Mouse (Mus musculus) CH12.LX (cell line): ENCODE results near the gene Tanc1.

Experiments used
- BHLHE40 ChIP-seq: IDR thresholded peaks from 2 replicates; pipeline ENCODE4 v1.6.1; 2011; ENCODE audit warnings: mild to moderate bottlenecking, low read depth, low read length, improper control_type of control experiment
- CTCF ChIP-seq, 2 experiments: IDR thresholded peaks in 1 of 2; conservative IDR thresholded peaks in 1 of 2; 2 replicates each; pipeline ENCODE4 v1.5.1; 2011 to 2012; ENCODE audit warnings: low read depth in 2 of 2, low read length in 2 of 2, improper control_type of control experiment in 1 of 2, inconsistent platforms in 1 of 2, mild to moderate bottlenecking in 1 of 2, moderate library complexity in 1 of 2
- EP300 ChIP-seq: IDR thresholded peaks from 2 replicates; pipeline ENCODE4 v1.6.1; 2011; ENCODE audit warnings: low read length, improper control_type of control experiment
- KAT2A ChIP-seq: IDR thresholded peaks from 2 replicates; pipeline ENCODE4 v1.6.1; 2012; ENCODE audit warnings: low read length, improper control_type of control experiment, inconsistent platforms; ENCODE audit not compliant: insufficient replicate concordance
- MAX ChIP-seq: IDR thresholded peaks from 2 replicates; pipeline ENCODE4 v1.6.1; 2011; ENCODE audit warnings: low read length, improper control_type of control experiment
- MXI1 ChIP-seq: IDR thresholded peaks from 2 replicates; pipeline ENCODE4 v1.6.1; 2011; ENCODE audit warnings: mild to moderate bottlenecking, low read depth, low read length, improper control_type of control experiment
- NELFE ChIP-seq: IDR thresholded peaks from 2 replicates; pipeline ENCODE4 v1.6.1; 2011; ENCODE audit warnings: low read depth, low read length, improper control_type of control experiment
- POLR2A ChIP-seq: IDR thresholded peaks from 2 replicates; pipeline ENCODE4 v1.6.1; 2011; ENCODE audit warnings: low read depth, mild to moderate bottlenecking, improper control_type of control experiment, low read length
- RAD21 ChIP-seq: IDR thresholded peaks from 2 replicates; pipeline ENCODE4 v1.6.1; 2011; ENCODE audit warnings: low read depth, mild to moderate bottlenecking, low read length, improper control_type of control experiment, moderate library complexity
- RCOR1 ChIP-seq: conservative IDR thresholded peaks from 2 replicates; pipeline ENCODE4 v1.6.1; 2012; ENCODE audit warnings: low read depth, mild to moderate bottlenecking, inconsistent platforms, low read length, improper control_type of control experiment
- SMC3 ChIP-seq: IDR thresholded peaks from 2 replicates; pipeline ENCODE4 v1.6.1; 2011; ENCODE audit warnings: low read depth, low read length, improper control_type of control experiment
- UBTF ChIP-seq: IDR thresholded peaks from 2 replicates; pipeline ENCODE4 v1.6.1; 2012; ENCODE audit warnings: low read depth, mild to moderate bottlenecking, inconsistent platforms, low read length, improper control_type of control experiment, moderate library complexity
- ZC3H11A ChIP-seq: IDR thresholded peaks from 2 replicates; pipeline ENCODE4 v1.6.1; 2012; ENCODE audit warnings: low read depth, mild to moderate bottlenecking, inconsistent platforms, low read length, improper control_type of control experiment

DNA sequence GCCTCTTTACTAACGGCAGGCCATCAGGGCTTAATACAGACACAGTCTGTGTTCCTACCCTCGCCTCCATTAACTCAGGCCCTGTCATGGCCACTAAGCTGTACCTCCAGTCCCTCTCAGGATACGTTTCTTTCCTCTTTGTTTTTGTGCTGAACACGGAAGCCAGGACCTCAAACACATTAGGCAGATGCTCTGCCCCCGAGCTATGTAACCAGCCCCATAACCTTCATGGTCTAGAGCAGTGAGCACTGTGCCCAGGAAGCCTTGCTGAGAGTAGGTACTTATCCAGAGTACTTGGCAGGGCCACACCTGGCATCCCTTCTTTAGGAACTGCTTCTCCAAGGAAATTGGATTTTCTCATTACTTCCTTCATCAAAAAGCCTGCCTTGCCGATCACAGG lies 125.5 kb downstream of the Tanc1 start:
- TF ChIP-seq POLR2A (no peak), UBTF (no peak), KAT2A (no peak), EP300 (no peak), BHLHE40 (no peak), CTCF (conservative IDR thresholded peaks at IDR 0.05 in 1 of 2, IDR thresholded peaks at IDR 0.05 in 1 of 2; ENCODE audit: low read depth in 2 of 2, low read length in 2 of 2) (no peak), NELFE (no peak), MXI1 (no peak), RCOR1 (no peak), MAX (no peak), SMC3 (no peak), ZC3H11A (no peak), RAD21 (no peak)
